Mouse (Mus musculus) ES-E14 (cell line): ENCODE measurements around the gene Zmiz1. TPM values are rescaled to one million over a fixed set of nuclear protein-coding genes. Genes with fewer than 3 reads are reported as not detected.

Experiments
- DNase-seq: peaks from one replicate; pipeline ENCODE4 v3.0.0-alpha.2; 2013; ENCODE audit warnings: low read depth, low spot score
- H3K27ac ChIP-seq: 2 replicates; pipeline ENCODE4 v1.5.1; 2012; ENCODE audit warnings: low read depth, mild to moderate bottlenecking, low read length, moderate library complexity, mixed read lengths; ENCODE audit not compliant: poor library complexity, insufficient read depth, severe bottlenecking
- H3K36me3 ChIP-seq: 2 replicates; pipeline ENCODE4 v1.6.1; 2012; ENCODE audit warnings: mild to moderate bottlenecking, low read length, moderate library complexity, mixed read lengths; ENCODE audit not compliant: control insufficient read depth, poor library complexity, insufficient read depth, severe bottlenecking
- H3K4me1 ChIP-seq, 2 experiments: fragments of 150-350 bp in 1 of 2; sonication (generic) in 1 of 2; 2 replicates each; pipeline ENCODE4 v1.6.1; 2012; ENCODE audit warnings: low read length in 2 of 2, mild to moderate bottlenecking in 1 of 2, mixed read lengths in 1 of 2; ENCODE audit not compliant: control insufficient read depth in 2 of 2, insufficient read depth in 2 of 2, poor library complexity in 1 of 2
- H3K4me3 ChIP-seq, 2 experiments: fragments of 150-350 bp in 1 of 2; sonication (generic) in 1 of 2; 2 replicates each; pipeline ENCODE4 v1.5.1; 2012; ENCODE audit warnings: low read length in 2 of 2, low read depth in 1 of 2, mild to moderate bottlenecking in 1 of 2, mixed read lengths in 1 of 2; ENCODE audit not compliant: insufficient read depth in 1 of 2, poor library complexity in 1 of 2, severe bottlenecking in 1 of 2
- H3K9ac ChIP-seq: 2 replicates; pipeline ENCODE4 v1.6.1; 2012; ENCODE audit warnings: low read depth, mild to moderate bottlenecking, low read length, mixed read lengths; ENCODE audit not compliant: poor library complexity, insufficient read depth, severe bottlenecking
- H3K9me3 ChIP-seq: fragments of 150-350 bp; sonication (generic); 2 replicates; pipeline ENCODE4 v1.6.1; 2012; ENCODE audit warnings: low read depth, mild to moderate bottlenecking, low read length; ENCODE audit not compliant: control insufficient read depth, insufficient read depth
- CHD2 ChIP-seq: IDR thresholded peaks from 2 replicates; pipeline ENCODE4 v1.6.1; 2014; ENCODE audit warnings: mild to moderate bottlenecking, low read depth, low read length, inconsistent platforms
- HCFC1 ChIP-seq: IDR thresholded peaks from 2 replicates; pipeline ENCODE4 v1.6.1; 2012; ENCODE audit warnings: low read length, inconsistent platforms, borderline replicate concordance; ENCODE audit not compliant: insufficient read depth
- MAFK ChIP-seq: IDR thresholded peaks from 2 replicates; pipeline ENCODE4 v1.6.1; 2014; ENCODE audit warnings: mild to moderate bottlenecking, low read depth, low read length, inconsistent platforms; ENCODE audit not compliant: insufficient read depth
- ZC3H11A ChIP-seq: IDR thresholded peaks from 2 replicates; pipeline ENCODE4 v1.6.1; 2012; ENCODE audit warnings: low read depth, mild to moderate bottlenecking, inconsistent platforms, low read length, borderline replicate concordance
- ZNF384 ChIP-seq: IDR thresholded peaks from 2 replicates; pipeline ENCODE4 v1.6.1; 2012; ENCODE audit warnings: low read depth, low read length, inconsistent platforms
- in situ Hi-C, 2 experiments: fragments of 600-800 bp; cut with MboI; formaldehyde crosslinking; loops; one replicate each; pipeline ENCODE4 v1.15.1; 2025; ENCODE audit warnings: low sequenced_read_pairs in 2 of 2, inconsistent platforms in 1 of 2; ENCODE audit not compliant: unreplicated experiment in 2 of 2
- total RNA-seq: library from RNA; depleted of rRNA; stranded (reverse); fragments of 300-350 nt; gene quantifications from 2 replicates; pipeline ENCODE4 v1.2.3, GENCODE M21; 2012

The Zmiz1 gene
- total RNA-seq, 1 experiment: 16.9 TPM

DNA sequence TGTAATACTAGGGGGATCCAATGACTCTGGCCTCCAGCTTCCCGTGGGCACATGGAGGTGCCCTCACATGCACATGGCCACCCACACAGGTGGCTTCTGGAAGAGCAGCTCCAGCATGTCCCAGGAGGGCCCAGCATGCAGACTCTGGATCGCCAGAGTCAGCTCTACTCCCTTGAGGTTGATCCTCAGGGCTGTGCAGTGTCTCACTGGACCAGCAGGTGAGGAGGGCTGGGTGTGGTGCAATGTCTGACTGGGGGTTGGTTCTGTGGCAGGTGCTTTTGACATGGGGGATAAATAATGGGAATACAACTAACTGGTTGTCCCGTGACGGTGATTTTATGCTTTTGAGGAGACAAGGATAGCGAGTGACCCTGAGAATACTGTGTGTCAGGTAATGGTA lies 59.7 kb downstream of the Zmiz1 start:
- Histone ChIP-seq H3K4me1 (0 out of 4 replicates have a peak, but pooled peaks cover 0 to 2% of the 10 kb centered on the region in 2 experiments), H3K9ac (no peak overlapping the region), H3K9me3 (no peaks in the 10 kb centered on the region), H3K4me3 (no peak overlapping the region), H3K27ac (no peak overlapping the region), H3K36me3 (no peaks in the 10 kb centered on the region)
- DNase-seq: no peak
- in situ Hi-C loops: no loop called here
- TF ChIP-seq MAFK: no peak

DNA sequence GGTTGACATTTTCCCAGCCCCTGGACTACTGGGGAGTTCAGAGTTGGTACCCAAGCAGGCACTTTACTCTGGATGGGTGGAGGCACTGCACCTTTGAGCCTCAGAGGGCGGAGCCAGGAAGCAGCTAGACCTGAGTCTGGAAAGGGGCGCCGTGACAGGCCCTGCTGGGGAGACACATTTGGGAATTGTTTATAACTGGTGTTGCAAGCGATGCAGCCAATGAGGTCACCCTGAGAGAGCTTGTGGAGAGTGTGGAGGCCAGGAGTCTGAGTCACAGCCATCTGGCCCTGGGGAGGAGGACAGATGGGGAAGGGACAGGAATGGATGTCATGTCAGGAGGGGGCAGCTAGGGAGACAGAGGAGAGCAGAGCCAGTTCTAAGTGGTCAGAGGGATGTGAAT lies 60.7 kb downstream of the Zmiz1 start:
- in situ Hi-C loops: no loop called here
- Histone ChIP-seq H3K4me1 (0 out of 4 replicates have a peak, but pooled peaks cover 0 to 2% of the 10 kb centered on the region in 2 experiments), H3K36me3 (no peaks in the 10 kb centered on the region), H3K4me3 (no peak overlapping the region), H3K27ac (no peak overlapping the region), H3K9me3 (no peaks in the 10 kb centered on the region), H3K9ac (no peak overlapping the region)
- TF ChIP-seq CHD2: no peak
- no peak for TF ChIP-seq ZC3H11A
- no peak for TF ChIP-seq ZNF384
- no peak for TF ChIP-seq MAFK
- DNase-seq: no peak

DNA sequence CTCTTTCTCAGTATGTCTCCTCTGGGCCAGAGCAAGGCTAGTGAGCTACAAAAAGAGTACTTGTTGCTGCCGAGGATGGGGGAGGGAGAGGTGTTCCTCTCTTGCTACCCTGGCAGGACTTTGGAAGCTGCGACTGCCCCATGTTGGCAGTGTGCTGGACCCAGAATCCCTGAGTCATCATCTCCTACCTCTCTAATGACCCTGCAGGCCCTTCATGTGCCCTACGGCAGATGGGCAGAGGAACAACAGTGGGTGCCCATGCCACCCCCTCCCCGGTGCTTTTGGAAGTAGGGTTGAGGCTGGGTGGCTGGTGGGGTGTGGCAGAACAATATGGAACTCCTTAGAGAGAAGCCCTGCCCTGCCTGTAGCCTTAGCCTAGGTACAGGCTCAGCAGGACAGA lies 61.6 kb downstream of the Zmiz1 start:
- DNase-seq: no peak
- Histone ChIP-seq H3K9me3 (no peaks in the 10 kb centered on the region), H3K36me3 (no peaks in the 10 kb centered on the region), H3K4me1 (0 out of 4 replicates have a peak, but pooled peaks cover 0 to 2% of the 10 kb centered on the region in 2 experiments), H3K27ac (no peak overlapping the region), H3K4me3 (no peak overlapping the region), H3K9ac (no peak overlapping the region)
- in situ Hi-C loops: no loop called here
- TF ChIP-seq ZNF384 (no peak), CHD2 (no peak), HCFC1 (no peak), ZC3H11A (no peak), MAFK (no peak)

DNA sequence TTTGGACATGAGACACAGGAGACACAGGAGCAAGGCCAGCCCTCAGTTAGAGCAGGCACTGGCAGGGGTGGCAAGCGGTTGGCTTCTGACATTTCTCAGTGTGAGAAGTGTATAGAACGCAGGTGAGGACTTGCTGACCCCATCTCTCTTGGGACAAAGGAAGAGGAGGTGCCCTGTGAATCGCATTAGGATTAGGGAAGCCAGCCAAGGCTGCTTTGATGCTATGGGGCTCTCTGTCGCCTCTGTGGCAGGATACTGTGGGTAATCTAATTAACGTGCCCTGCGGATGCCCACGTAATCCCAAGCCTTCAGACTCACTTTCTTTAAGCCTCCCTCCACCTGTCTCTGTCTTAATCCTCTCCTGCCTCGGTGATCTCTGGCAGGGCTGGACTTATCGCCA lies 62.0 kb downstream of the Zmiz1 start:
- H3K36me3 ChIP-seq: no peaks in the 10 kb centered on the region
- no peak overlapping the region for H3K27ac ChIP-seq
- no peaks in the 10 kb centered on the region for H3K9me3 ChIP-seq
- 0 out of 4 replicates have a peak, but pooled peaks cover 0 to 2% of the 10 kb centered on the region in 2 experiments for H3K4me1 ChIP-seq
- no peak for DNase-seq
- TF ChIP-seq HCFC1 (no peak), MAFK (no peak), CHD2 (no peak), ZC3H11A (no peak), ZNF384 (no peak)
- no peak overlapping the region for H3K9ac ChIP-seq
- H3K4me3 ChIP-seq: no peak overlapping the region
- in situ Hi-C loops: no loop called here

DNA sequence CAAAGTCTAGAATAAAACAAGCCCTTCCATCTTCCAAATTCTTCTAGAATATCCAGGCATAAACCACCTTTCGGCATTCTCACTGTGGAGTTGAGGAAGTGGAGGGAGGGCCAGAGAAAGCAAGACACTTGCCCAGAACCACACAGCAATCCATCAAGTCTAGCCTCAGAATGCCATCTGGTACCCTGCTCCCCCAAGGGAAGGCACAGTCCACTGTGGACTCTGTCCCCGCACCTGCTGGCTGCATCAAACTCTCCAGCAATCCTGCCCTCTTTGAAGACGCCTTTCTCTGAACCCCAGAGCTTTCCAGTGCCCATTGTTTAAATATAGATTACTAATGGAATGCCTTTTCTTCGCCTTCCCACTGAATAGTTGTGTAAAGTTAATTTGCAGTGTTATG lies 62.5 kb downstream of the Zmiz1 start:
- in situ Hi-C loops: no loop called here
- no peaks in the 10 kb centered on the region for H3K36me3 ChIP-seq

More for the DNA sequence above, 62.5 kb downstream of the Zmiz1 start:
- H3K4me1 ChIP-seq: 0 out of 4 replicates have a peak, but pooled peaks cover 0 to 2% of the 10 kb centered on the region in 2 experiments
- no peak overlapping the region for H3K4me3 ChIP-seq
- no peak overlapping the region for H3K9ac ChIP-seq
- no peak for DNase-seq
- TF ChIP-seq ZC3H11A: no peak
- no peak for TF ChIP-seq CHD2
- no peak for TF ChIP-seq HCFC1
- no peak for TF ChIP-seq ZNF384
- no peak for TF ChIP-seq MAFK
- H3K27ac ChIP-seq: no peak overlapping the region
- H3K9me3 ChIP-seq: no peaks in the 10 kb centered on the region
